Mouse (Mus musculus): ENCODE measurements around the gene Ciz1.

DNA sequence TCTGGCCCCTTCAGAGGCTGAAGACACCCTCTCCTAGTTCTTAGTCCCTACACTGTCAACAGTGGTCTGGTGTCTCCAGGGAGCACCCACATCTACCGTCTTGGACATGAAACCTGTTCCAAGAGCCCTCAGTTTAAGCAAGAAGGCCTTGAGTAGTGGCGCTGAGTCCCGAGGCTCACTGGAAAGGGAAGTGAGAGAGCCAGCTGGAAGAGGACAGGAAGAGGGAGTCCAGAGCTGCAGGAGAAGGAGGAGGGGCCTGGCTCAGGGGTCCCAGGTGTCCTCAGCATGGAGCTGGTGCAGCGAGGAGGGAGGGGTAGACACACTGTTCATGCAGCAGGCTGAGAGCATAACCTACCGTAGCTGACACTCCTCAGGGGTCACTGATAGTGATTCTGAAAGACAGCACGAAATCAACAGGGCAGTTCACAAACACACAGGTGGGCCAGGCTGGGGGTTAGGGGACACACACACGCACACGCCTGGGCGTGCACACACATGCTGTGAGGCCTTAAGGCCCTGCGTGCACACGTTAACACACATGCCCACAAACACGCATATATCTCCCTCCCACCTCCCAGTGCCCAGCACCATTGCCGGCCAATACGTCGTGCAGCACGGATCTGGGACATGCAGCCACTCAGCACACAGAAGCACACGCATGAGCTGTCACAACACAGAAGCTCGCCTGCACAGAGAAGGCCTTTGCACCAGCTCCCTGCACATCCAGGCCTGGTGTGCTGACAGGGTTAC is 41.9 kb upstream of the Ciz1 start:
- no peak for TF ChIP-seq POLR2A (IDR thresholded peaks at IDR 0.05; ENCODE audit: low read depth, low read length)
- no peak for TF ChIP-seq CTCF (IDR thresholded peaks at IDR 0.05; ENCODE audit: borderline replicate concordance, insufficient read depth, low read length)

Measured in embryonic fibroblast, embryonic 13.5 days (primary cell).